Mouse (Mus musculus) brain, embryonic 18.5 days (tissue): ENCODE results near the gene Ptpn7.

Source experiments
- DNase-seq: peaks from one replicate; pipeline ENCODE4 v3.0.0-alpha.2; 2012; ENCODE audit warnings: low read depth, low spot score

Ptpn7 gene

DNA sequence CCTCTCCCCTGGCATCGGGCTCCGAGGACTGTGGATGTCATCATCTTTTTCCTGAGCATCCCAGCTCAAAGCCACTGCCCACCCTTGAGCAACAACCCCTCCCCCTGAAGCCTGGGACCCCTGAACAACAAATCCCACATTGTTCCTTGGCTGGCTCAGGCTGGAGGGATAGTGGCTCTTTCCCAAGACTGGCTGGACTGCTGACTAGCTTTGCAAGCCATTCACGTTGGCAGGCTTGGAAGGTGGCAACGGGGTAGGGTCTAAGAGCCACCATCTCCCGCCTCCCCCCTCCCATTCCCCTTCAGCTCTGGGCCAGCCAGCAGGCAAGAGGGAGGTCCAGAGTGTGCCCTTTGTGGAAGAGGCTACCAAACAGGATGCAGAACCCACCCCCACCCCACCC is 26.1 kb downstream of the Ptpn7 start:
- DNase-seq, result no peak

- no peak for DNase-seq
These were observed 26.6 kb downstream of the Ptpn7 start for GRCm38 (mm10) chr1:135159074-135159473.

DNA sequence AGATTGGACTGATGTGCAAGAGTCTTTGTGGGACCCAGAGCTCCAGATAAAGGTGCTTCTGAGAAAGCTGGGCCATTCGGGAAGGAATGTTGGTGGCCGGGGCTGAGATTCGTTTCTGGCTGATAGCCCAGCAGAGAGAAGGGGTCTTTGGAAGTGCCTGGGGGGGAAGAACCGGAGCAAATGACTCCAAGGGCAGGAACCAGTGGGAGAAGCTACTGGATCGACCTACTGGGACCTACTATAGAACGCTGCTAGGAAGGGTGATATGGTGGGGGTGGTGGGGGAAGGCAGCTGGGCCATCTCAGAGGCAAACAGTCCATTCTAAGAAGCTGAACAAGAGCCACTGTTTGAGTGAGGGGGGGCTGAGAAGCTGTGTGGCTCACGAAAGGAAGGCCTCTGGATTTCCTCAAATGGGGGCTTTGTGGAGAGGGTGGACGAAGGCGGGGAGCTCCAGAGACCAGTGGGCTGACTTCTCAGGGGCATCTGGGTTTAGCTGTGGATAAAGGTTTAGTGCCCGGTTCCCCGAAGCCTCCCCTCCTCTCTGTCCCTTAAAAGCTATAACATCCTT is 27.1 kb downstream of the Ptpn7 start:
- DNase-seq, result no peak

DNA sequence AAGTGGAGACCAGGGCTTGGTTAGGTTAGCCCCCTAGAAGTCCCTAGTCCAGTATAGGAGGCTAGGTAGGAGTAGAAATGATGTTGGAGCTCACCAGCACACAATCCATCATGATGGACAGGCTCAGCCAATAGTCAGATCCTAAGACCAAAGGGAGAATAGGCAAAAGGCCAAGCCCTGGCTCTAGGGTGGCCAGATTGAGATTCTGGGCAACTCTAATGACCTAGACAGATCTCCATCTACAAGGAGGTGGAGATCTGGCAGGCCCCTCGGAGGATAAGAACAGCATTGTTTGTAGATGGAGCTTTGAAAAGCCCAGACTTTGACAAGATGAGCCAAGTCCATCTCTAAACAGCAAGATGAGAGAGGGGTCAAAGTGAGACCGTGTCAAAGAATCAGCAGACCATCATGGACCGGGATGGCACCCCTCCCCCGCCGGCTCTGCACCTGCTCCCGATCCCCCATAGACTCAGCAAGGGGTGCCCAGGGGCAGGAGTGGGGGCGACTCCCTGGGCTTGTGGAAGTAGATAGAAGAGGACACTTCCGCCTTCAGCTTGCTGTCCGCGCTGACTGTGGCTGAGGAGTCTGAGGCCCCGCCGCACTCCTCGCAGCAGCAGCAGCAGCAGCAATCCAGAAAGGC is 28.0 kb downstream of the Ptpn7 start:
- no peak for DNase-seq

DNA sequence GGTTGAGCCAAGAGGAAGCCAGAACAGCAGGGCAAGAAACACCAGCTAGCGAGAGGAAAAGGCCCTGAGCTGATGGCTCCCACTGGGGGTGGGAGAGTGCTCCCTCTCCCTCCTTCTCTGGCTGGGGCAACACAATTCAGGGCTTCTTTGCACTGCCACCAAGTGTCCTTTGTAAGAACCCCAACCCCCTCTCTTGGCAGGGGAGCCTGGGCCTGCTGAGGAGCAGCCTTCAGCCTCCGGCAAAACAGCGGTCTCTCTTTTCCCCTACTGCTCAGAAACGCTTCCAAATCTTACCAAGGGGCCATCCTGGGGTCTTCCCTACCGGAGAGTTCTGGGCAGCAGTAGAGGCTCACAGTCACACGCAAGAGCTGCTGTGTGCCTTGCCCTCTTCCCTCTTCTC is 30.2 kb downstream of the Ptpn7 start:
- DNase-seq, result no peak

GRCm38 (mm10) chr1:135167435-135167834 is 34.9 kb downstream of the Ptpn7 start, which contains the start of gene Gpr37l1:
Gpr37l1 (minus strand) TSS chr1:135167681.
- DNase-seq, result no peak

GRCm38 (mm10) chr1:135168453-135169200 is 36.1 kb downstream of the Ptpn7 start:
- DNase-seq, result no peak

DNA sequence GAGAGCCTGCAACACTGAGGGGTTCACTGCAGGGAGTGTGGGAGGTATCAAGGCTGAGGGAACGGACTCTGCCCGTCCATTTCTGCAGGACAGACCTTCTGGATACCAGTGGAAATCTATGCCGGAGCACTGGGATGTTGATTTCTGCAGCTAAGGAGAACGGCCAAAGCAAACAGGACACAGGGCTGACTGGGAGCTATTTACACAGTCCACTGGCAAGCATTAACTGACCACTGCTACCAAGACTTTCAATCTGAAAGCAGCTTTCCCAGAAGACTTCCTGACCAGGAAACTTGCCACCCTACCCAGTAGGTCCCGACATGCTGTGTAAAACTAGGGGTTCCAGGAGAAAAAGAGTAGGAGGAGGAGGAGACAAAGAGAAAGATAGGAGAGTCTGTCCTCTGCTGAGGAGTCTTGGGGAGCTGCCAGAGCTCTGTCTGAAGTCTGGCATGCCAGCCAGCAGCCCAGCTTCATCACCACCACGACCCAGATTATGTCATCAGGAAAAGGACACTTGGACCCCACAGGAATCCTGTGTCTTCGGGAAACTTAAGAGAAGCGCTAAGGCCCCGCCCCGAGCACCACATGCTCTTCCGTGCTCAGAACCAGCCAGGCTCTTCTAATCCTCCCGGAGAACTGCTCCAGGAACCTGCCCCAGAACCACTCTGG is 37.2 kb downstream of the Ptpn7 start:
- DNase-seq, result no peak

DNA sequence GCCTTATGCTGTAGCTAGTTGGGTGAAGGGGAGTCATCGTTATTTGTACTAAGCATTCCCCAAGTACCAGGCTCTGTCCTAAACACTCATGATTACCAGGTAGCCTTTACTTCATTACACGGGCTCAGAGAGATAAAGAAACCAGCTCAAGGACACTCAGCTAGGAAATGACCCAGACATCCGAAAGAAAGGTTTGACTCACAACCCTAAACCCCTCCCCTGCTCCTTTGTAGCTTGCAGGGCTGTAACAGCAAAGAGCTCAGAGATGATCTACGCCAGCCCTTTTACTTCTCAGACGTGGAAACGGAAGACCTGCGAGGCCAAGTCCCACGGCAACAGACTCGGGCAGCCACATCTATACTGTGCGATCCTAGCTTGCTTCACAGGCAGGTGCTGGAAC is 37.8 kb downstream of the Ptpn7 start:
- DNase-seq, result no peak

- no peak for DNase-seq
These were observed 38.7 kb downstream of the Ptpn7 start for GRCm38 (mm10) chr1:135171202-135171601.

- DNase-seq, result no peak
These were observed 39.5 kb downstream of the Ptpn7 start for GRCm38 (mm10) chr1:135171984-135172383.

- no peak for DNase-seq
These were observed 40.8 kb downstream of the Ptpn7 start for GRCm38 (mm10) chr1:135173311-135173710.

DNA sequence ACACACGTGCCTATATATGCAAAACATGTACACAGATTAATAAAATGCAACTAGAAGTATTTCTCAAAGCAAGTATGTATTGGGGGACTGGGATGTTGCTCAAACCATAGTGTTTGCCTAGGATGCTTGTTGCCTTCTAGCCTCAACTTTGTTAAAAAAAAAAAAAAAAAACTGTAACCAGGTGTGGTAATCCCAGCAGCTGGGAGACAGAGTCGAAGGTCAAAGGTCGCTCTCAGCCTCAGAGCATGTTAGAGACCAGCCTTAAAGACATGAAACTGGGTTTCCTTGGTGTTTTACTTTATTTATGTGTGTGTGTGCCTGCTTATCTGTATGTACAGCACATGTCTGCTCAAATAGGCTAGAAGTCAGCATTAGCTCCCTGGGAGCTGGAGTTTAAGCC is 42.7 kb downstream of the Ptpn7 start:
- no peak for DNase-seq

DNA sequence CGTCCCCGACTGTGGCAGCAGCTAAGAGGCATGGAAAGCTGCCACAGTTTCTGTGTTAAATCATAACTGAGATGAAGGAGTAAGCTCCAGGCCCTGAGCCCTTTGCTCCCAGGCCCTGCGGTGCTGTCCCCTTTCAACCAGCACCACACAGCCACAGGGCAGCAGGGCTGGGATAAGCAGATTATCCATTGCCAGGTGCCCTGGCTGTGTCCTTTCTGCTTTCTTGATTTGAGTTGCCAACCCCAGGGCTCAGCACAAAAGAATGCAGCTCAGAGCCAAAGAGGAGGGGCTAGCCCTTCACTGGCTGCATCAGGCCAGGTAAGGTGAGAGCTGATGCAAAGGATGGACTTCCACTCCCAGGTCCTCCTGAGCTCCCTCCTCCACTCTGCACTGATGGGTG is 45.2 kb downstream of the Ptpn7 start:
- no peak for DNase-seq

GRCm38 (mm10) chr1:135178863-135179262 is 46.4 kb downstream of the Ptpn7 start:
- DNase-seq, result no peak

GRCm38 (mm10) chr1:135180830-135181229 is 48.3 kb downstream of the Ptpn7 start:
- no peak for DNase-seq

DNA sequence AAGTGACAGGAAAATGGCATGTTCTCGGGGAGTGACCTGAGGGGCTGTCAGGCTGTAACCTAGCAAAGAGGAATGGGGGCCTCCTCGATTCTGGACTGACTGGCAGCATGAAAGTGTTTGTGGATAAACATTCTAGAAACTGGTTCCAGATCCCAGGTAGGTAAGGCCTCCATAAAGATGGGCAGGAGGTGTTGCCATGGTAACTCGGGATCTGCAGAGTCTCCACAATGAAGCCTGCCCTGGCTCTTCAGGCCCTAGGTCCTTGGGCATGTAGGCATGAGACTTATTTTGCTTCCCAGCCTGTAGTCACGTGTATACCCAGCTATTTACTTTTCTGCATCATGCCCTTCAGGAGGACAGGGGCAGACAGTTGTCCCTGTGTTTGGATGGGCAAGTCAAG is 48.8 kb downstream of the Ptpn7 start:
- DNase-seq, result no peak

GRCm38 (mm10) chr1:135181880-135182623 is 49.6 kb downstream of the Ptpn7 start:
- DNase-seq, result no peak

- no peak for DNase-seq
These were observed 50.5 kb downstream of the Ptpn7 start for GRCm38 (mm10) chr1:135182975-135183374.

GRCm38 (mm10) chr1:135183448-135183847 is 50.9 kb downstream of the Ptpn7 start:
- no peak for DNase-seq

DNA sequence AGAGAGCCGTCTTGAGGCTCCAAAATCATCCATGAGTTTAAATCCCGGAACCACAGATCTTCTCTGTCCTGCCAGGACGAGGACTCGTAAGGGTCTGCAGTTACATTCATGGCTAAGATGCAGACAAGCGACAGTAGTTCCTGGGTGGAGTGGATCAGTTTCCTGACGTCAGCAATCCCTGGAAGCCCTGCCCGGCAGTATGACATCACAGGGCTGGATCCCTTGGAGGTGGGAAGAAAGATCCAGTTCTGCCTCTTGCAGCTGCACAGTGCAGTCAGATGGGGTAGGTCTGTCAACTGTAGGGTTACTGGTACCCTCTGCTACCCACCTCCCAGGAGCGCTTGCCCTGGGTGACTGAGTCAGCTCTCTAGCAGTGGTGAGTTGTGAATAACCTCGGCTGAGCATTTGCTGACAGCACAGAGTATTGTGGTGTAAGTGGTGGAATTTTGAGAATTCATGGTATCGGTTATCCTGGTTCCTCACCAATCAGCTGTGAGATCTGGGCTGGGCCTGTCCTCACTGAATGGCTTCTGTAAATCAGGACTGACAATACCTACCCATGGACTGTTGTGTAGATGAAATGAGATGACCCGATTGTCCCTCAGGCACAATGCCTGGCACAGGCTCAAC is 51.6 kb downstream of the Ptpn7 start:
- no peak for DNase-seq
